Mouse (Mus musculus): ENCODE results near the gene Snrnp25.

DNA sequence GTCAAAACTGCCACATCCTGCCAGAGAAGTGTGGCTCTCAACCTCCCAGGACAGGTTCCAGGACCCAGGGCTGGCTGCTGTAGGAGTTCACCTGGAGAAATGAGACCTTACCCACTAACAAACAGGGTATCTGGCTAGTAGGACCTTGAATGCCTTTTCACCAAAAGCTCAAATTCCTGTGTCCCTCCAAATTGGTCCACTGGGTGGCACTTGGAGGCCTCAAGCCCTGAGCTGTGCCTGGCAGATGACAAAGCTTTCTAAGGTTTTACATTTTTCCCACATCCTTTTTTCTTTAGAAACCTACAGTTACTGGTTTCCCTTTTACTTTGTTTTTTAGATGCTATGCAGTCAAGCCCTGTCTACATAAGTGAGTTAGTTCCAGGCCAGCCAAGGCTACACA lies 41.9 kb downstream of the Snrnp25 start:
- TF ChIP-seq CTCF (IDR thresholded peaks at IDR 0.05; ENCODE audit: low read depth, low read length) (no peak), POLR2A (IDR thresholded peaks at IDR 0.05; ENCODE audit: borderline replicate concordance, low read depth, low read length) (no peak)
